Mouse (Mus musculus) adrenal gland, adult 8-10 months (tissue): Measurements from ENCODE around the gene D430041D05Rik. TPM values are rescaled to one million over a fixed set of nuclear protein-coding genes. Genes with fewer than 3 reads are reported as not detected.

Experiments used
- DNase-seq: peaks from one replicate; pipeline ENCODE4 v3.0.0; 2022
- total RNA-seq, 4 experiments: library from RNA; stranded (reverse); gene quantifications; 2 replicates each; pipeline ENCODE4 v1.2.4; 2022

Gene D430041D05Rik
- 10 to 100 TPM; 14.7 to 38.0 (median 25.5) TPM for total RNA-seq

DNA sequence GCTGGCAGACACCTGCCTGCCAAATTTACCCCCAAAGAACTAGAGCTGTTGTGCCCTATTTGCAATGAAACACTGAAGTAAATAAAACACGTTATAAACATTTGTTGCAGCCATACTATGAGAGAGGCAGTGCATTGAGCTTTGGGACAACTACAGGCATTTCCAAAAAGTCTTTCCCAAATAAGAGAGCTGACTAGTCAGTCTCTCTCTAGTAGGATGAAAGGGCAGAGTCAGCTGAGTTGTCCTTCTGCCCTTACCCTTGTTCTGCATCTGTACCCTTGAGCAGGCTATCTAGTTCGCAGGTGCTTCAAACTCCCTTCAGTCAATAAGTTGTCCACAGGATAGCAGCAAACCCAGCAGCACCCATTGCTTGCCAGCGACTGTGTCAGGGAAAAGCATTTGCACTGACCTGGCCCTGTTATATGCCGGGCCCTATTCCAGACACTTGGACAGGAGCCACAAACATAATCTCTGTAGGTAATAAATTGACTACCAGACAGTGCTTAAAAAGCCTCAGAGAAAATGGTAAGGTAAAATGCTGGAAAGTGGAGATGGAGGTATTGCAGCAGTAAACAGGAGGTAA, at the start of gene D430041D05Rik:
TSS of gene D430041D05Rik (minus strand) at position 51 of the 583 bp plus-strand sequence.
- DNase-seq = no peak

DNA sequence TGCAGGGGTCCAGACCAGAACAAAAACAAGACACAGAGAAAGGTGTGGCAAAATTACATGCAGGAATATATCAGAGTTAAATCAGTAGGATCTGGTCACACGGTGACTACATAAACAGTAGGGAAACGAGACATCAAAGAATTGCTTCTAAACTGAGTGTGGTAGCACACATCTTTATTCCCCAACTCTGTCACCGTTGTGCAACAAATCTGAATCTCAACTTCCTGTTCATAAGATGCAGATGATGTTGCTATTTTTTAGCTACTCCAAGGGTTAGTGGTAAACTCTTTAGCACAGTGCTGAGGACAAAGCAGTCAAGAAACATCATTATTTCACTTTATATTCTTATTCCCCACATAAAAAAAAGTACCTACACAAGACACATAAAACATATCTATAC, 49.2 kb upstream of the D430041D05Rik start:
- no peak for DNase-seq

DNA sequence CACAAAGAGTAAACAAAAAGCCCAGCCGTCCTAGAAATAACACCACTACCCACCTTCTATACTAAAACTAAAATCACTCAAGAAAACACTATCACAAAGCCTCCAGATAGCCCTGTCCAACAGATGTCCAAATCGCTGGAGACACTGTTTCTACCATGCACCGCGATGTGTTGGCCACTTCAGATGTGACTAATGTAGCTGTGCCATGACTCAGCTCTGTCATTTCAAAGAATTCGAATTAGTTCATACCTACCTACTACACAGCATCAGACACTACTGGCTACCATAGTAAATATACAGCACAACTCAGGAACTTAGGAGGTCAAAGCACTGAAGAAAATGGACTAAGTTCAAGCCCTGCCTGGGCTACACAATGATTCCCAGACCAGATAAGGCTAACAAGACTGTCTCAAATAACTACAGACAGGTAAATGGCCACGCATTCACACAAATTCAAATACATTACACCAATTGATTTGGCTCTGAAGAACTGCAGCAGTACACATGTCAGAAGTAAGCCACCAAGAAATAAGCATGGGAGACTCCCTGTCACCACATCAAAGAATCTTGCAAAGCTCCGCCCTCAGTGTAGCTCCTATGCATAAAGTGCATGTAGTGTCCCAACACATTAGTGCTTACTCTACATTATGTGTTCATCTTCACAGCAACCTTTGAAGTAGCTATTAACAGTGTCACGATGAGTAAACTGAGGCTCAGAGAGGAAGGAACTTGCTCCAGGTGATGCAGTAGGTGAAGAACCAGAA, 47.9 kb upstream of the D430041D05Rik start:
- DNase-seq = no peak

DNA sequence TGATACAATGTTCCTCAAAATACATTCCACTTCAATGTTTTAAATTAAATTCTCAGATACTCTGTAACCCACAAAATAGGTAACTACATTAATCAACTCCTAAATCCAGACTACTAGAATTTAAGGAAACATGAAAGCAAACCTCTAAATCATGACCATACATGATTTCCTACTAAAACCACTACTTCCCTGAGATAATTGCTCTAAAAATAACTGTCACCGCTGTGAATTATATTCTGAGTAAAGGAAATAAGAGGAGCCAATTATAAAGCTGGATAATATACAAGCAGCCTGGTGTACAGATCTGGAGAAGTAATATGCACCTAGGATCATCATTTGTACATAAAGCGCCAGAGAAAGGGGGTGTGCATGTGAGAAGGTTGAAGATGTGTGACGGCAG, 46.3 kb upstream of the D430041D05Rik start:
- DNase-seq = no peak

DNA sequence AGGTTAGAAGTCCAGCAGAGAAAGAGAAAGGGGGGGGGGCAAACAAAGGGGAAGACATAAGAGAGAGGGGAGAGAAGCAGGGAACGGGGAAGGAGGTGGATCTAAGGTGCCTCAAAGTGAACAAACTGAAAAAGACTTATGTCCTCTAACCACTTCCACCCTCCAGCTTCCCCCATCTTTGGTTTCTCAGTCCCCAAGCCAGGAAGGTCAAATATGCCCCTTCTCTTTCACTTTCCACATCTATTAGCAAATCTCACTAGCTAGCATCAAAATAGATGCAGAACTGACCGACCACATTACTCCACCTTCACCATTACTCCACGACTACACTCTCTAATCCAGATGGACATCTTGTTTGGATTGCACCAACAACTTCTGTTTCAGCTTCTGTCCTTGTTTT, 39.9 kb upstream of the D430041D05Rik start:
- DNase-seq = no peak

DNA sequence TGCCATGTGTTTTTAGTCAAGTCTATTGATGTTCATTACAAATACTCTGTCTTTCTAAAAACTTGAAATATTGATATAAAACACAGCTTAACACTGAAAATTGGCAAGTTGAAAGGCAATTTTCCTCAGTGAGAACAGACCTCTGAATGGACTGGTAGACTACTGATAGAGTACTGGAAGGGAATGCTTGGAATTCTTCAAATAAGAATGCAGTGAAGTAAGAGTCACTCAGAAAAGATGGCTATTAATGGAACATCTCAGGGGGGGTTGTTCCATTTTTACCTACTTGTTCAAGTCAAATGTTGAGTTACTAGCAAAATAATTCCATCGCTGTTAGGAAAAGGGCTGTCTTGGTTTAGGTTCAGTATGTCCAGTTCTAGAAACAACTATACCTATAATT, 38.4 kb upstream of the D430041D05Rik start:
- no peak for DNase-seq

DNA sequence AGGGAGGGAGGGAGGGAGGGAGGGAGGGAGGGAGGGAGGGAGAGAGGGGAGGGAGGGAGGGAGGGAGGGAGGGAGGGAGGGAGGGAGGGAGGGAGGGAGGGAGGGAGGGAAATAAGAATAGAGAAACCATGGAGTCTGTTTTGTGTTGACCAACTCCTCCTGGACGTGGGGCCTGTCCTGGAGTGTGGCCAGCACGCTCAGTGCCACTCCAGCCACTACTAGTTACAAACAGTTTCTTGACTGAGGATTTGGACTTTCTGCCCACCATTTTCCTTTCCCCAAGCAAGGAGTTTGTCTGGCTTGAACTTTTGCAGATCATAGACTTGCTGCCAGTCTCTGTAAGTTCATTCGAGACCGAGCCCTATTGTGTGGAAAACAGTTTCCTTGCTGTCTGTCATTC, 37.4 kb upstream of the D430041D05Rik start:
- no peak for DNase-seq

DNA sequence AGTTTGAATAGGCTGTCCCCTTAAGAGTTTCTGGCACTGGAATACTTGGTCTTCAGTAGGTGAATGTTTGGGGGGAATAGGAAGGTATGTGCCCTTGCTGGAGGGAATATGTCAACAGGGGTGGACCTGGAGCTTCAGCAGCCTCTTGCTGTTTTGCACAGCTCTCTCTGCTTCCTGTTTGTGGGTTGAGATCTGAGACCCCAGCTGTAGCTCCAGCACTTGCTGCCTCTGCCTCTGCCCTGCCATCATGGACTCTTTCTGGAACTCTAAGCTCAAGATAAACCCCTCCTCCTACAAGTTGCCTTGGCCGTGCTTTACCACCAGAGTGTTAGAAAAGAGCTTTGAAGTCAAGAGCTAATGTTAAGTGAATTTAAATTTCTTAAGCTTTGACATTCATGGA, 35.2 kb upstream of the D430041D05Rik start:
- DNase-seq = no peak

DNA sequence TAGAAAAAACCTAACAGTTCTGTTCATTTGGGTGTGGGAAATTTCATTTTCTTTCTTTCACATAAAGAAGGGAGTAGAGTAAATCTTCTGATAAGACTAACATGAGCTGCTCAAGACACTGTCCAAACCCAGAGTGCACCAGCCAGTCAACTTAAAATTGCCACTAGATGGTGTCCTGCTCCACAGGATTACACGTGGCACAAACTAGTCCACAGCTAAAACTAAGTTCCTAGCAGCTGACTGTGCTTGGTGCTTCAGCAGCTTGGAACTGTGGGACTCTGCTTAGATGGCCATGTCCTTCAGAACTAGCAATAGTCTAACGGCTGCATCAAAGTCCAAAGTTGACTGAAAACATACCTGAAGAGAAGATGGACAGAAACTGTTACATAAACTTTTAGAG, 34.0 kb upstream of the D430041D05Rik start:
- peak; percentile 65 for DNase-seq

DNA sequence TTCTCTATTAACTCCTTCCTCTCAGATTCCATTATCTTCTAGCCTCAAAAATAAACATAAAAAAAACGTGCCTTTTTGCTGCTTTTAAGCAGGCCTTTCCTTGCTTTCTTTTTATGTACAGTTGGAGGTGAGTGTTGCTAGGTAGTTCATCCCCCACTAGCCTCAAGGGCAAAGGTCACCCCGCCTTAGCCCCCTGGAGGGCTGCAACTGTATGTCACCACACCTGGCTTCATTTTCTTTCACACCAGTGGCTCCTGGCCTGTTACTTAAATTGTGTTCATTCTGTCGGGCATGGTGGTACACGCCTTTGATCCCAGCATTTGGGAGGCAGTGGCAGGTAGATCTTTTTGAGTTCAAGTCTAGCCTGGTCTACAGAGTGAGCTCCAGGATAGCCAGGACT, 31.5 kb upstream of the D430041D05Rik start:
- no peak for DNase-seq

DNA sequence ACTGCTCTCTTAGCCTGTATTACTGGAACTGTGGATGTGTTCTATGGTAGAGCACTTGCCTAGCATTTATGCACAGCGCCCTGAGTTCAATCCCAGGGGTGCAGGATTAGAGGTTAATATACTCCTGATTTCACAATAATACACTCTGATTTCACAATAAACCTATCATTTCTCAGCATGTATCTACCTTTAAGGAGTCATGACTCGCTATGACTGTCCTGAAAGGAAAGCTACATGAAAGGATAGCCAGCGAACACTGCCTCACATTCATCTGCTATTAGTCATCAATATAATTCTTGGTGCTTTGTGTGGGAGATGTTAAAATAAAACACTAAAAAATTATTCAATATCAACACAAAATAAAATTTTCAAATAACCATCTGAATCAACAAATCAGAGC, 25.4 kb upstream of the D430041D05Rik start:
- DNase-seq = no peak

DNA sequence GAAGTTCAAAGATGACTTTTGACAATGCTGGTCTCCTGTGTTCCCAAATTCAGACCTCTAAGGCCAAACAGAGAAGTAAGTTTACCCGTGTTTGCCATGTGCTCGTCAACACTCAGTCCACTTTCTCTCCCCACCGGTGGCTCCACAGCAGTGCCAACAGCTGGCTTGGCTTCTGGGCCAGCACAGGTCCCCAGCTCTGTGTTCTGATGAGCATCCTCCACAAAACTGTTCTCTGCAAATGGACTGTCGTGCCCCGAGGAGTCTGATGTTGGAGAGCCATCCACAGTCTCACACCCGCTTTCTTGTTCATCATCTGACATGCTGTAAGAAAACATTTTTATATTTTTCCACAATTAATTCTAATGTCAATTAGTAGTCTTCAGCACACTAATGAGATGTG, 20.3 kb upstream of the D430041D05Rik start:
- no peak for DNase-seq

DNA sequence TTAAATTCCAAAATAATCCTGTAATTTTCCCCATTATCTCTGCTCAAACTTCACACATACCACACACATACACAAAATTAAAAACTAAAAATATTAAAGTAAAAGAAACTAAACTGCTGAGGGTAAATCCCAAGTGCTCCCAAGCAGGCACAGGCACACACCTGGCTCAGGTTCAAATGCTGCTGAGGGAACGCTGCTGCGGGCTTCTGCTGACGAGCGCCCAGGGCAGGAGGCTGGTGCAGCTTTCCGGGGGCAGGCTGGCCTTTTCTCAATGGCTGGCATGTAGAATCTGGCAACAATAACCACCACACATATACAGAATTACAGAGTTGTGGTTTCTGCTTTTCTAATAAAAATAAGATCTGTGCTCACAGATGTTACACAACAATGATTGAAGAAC, 19.8 kb upstream of the D430041D05Rik start:
- DNase-seq = no peak

DNA sequence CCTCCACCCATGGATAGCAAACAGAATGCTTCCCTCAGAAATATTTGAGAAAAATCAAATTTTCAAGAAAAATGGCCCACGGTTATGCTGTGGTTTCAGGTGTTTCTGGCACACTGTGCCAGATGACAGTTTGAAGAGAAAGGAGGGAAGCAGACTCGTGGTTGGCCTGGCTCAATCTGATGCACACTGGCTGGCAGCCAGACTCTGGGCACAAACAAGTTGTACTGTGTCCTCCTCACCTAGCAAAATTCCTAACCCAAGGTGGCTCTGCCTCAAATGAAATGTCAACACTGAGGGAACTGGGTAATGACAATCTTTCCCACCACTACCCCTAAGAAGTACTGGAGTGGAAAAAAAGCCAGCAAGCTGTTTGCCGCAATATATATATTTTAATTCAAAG, 15.3 kb upstream of the D430041D05Rik start:
- no peak for DNase-seq

DNA sequence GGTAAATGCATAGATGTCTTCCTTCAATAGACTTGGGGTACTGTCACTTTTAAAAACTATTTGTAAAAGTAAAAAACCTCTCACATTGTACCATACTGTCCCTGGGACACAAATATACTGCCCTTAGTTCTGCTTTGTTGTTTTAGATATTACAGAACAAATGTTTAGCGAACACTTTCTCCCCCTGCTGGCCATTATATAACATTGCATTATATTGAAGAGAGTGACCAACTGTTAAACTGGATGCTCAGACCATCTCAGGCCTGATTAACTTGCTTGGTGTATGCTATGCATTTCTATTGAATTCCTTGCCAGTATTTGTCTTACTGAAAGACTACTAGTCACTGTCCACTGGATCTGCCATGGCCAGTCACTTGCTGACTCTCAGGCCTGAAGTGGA, 11.4 kb upstream of the D430041D05Rik start:
- DNase-seq = no peak

DNA sequence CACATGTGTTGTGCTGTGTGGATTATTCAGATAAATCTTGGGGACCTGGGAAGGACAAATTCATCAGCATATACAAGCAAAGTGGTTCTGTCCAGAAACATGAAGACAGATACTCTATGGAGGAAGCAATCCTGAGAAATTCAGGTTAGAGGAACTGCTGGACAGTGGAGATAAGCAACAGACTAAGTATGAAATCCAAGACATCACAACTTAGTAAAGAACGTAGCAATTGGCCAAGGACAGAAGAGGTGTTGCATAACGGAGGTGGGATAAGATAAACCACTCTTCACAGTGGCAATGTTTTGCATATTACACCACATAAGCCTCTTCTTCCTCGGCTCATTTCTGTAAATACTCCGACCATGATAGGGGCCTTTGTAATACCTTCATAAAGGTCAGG, 10.0 kb upstream of the D430041D05Rik start:
- DNase-seq = no peak

DNA sequence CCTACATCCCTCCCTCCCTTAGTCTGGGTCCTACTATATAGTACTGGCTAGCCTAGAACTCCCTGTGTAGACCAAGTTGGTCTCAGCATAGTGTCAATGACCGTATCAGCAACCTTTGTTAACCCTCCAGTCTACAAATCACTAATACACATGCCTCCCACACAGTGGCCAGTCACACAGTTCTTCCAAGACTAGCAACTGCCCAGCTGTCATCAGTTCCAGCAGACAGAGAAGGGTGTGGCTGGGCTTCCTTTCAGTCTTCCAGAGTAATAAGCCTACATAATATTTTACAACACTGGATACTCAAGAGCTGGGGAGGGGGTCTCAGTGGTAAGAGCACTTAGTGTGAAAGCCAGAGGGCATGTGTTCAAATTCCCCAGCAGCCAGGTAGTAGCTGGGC, 9.2 kb upstream of the D430041D05Rik start:
- no peak for DNase-seq

DNA sequence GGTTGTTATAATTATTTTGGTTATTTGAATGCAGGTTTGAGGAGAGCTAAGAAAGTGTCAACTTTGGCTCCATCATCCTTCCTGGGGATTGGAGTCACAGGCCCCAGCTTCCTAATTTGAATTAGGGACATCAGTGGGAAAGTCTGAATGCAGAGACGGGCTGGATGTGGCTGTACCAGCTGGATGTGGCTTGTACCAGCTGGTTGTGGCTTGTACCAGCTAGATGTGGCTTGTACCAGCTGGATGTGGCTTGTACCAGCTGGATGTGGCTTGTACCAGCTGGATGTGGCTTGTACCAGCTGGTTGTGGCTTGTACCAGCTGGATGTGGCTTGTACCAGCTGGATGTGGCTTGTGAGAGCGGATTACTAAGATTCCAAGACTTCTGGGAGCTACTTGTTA, 8.6 kb upstream of the D430041D05Rik start:
- DNase-seq = no peak

DNA sequence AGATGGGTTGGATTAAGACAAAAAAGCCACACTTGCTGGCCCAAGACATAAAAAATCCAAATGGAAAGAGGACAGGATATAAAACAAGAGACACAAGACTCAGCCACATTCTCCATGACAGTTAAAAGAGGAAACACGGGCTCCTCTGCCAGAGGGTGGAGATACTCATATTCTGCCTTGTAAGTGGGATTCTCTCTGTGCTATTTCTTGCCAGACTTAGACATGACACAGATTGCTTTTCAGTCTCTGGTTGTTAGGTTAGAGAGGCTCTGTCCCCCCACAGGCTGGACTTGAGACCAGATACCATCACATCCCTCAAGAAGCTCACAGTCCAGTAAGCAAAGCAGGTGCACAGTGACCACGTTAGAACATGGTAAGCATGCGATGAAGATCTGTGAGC, 2.2 kb upstream of the D430041D05Rik start:
- no peak for DNase-seq

DNA sequence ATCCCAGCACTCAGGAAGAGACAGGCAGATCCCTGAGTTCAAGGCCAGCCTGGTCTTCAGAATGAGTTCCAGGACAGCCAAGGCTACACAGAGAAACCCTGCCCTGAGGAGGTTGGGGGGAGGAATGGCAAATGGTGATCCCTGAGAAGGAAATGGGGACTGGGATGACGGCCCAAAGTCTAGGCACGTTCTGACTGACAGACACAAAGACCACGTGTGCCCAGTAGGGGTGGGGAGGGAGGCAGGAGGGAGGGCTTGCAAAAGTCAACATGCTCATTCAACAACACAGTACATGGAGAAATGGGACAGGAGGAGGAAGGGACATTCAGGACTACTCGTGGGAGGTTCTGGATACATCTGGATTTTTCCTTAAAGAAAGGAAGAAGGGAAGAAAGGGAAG, 1.7 kb upstream of the D430041D05Rik start:
- DNase-seq = no peak

DNA sequence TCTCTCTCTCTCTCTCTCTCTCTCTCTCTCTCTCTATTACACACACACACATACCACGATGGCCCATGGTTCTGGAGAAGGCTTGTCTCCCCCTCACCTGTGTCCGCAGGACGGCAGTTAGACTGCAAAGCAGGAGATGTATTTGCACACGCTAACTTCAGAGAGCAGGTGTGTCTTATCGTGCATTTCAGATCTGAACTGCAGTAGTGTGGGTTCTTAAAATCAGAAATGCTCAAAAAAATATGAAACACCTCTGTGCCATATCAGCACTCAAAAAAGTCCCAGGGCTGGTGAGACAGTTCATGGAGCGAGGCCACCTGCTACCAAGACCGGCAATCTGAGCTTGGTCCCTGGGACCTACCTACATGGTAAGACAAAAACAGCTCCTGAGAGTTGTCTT, 993 bp upstream of the D430041D05Rik start:
- no peak for DNase-seq

DNA sequence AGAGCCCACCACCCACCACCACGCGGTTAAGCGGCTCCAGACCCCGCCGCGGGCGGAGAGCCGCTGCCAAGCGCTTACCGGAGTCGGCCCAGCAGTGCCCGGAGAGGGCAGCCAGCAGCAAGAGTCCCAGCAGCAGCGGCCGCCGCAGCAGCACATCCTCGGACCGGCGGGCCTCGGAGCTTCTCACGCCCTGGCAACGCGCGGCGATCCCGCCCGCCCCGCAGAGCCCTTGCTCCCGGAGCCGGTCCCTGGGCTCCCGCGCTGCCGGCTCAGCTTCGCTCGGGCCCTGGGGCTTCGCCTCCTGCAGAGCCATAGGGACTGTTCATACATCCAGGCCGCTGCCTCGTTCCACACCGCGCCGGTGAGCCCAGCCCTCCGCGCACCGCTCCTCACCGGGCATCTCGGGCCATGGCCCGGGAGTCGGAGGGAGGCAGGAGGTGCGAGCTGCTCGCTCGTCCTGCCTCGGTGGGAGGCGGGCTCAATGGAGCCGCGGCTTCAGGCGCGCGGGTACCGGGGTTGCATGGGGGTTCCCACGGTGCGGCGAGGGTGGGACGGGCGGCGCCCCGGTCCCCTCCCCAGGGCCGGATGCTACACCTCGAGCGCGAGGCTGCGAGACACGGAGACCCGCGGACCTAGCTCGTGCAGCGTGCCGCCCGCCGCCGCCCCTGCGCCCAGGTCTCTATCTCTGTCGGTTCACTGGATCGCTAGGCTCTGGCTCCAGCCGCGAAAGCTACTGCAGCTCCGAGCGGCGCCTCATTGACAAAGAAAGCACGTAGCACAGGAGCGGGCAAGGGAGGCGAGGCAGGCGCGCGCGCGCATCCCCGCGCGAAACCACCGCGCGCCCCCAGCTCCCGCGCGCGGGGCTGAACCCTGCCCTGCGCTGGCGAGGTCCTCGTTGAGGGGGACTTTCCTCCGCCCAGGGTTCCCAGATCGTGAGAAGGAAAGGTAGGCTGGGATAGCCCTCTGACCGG, 677 bp downstream of the D430041D05Rik start:
- no peak for DNase-seq

DNA sequence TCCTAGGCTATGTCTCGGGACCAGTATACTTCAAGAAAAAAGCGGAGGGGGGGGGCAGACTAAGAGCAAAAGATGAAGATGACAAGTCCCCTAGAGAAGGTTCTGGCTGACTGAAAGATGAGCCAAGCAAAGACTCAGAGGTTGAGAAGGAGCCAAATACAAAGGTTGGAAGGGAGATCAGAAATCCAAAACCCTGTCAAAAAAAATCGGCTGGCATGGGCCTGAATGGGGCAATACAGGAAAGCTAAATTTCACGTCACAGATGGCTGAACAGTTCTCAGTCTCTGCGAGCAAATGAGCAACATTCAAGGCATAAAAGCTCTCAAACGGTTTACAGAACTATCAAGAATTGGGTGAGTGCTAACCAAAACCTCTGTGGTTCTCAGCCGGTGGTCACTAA, 2.5 kb downstream of the D430041D05Rik start:
- DNase-seq = no peak
